Mouse (Mus musculus): Measurements from ENCODE around the gene Tmem74b.

Tmem74b gene

DNA sequence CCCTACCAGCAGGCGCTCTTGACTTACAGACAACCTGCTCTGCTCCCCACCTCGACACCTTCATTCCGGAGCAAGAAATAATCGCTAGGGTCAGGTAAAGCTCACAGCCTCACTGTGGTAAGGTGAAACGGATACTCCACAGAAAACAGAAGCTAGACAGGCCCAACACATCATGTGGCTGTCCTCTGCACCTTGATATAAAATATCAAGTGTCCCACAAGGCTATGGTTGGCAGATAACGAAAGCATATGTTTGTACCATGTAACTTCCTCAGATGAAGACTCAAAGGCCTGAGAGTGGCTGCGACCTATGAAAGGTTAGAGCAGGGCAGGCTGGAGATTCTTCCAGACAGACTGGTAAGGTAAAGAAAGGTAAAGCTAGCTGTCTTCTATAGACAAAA is 37.7 kb downstream of the Tmem74b start:
- in situ Hi-C loops (cut with MboI; ENCODE audit: unreplicated experiment in 2 of 2), result loop anchor here (25.0 kb wide), 4 partner anchors 623 to 1602 kb away; partner anchors contain the start of genes Zfp120 (in 2 of the 2), Cst7 (in 1 of the 2) and Pygb (in 1 of the 2)

GRCm38 (mm10) chr2:151740741-151741526 is 39.1 kb downstream of the Tmem74b start:
- in situ Hi-C loops (cut with MboI; ENCODE audit: unreplicated experiment in 2 of 2), result loop anchor here (5.0 to 25.0 kb wide), 6 partner anchors 249 to 1604 kb away; partner anchors contain the start of genes Nsfl1c (in 2 of the 2), Zfp120 (in 2 of the 2), Cst7 (in 1 of the 2) and Pygb (in 1 of the 2)

GRCm38 (mm10) chr2:151742084-151742483 is 40.3 kb downstream of the Tmem74b start:
- in situ Hi-C loops (cut with MboI; ENCODE audit: unreplicated experiment in 2 of 2), result loop anchor here (5.0 to 25.0 kb wide), 6 partner anchors 250 to 1605 kb away; partner anchors contain the start of genes Nsfl1c (in 2 of the 2), Zfp120 (in 2 of the 2), Cst7 (in 1 of the 2) and Pygb (in 1 of the 2)

DNA sequence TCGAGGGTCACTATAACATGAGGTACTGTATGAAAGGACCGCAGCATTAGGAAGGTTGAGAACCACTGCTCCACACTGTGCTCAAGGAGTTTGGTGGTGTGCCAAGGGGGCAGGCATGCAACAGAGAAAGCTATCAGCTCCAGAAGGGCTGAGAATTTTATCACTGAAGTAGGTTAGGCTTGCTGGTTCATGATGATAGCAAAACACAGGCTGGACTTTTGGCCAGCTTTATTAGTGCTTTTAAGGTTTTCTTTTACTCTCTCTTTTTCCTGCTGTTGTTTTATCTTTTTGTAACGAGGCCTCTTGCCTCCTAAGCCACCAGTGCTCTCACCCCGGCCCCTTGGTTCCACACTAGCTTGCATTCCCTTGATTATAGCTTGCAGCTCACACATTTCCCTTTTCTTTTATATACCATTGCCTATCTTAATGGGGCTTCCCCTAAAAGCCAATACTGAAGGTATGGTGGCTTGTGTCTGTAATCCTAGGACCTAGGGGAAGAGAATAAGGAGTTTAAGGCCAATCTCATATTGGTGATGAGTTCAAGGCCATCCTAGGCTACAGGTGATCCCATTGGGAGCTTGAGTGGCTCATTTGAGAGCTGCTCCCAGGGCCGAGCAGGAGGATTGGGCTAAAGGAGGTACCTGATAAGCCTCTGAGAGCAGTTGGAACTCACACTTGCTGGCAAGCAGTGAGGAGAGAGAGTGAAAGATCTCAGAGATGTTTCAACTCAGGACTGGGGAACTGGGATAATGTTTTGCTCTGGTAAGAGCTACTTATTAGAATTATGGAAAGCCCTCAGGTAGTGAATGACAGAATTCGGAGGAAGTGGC is 41.3 kb downstream of the Tmem74b start:
- in situ Hi-C loops (cut with MboI; ENCODE audit: unreplicated experiment in 2 of 2), result loop anchor here (5.0 to 25.0 kb wide), 6 partner anchors 251 to 1606 kb away; partner anchors contain the start of genes Nsfl1c (in 2 of the 2), Zfp120 (in 2 of the 2), Cst7 (in 1 of the 2) and Pygb (in 1 of the 2)

GRCm38 (mm10) chr2:151743845-151744244 is 42.0 kb downstream of the Tmem74b start, which contains the start of gene Psmf1:
Psmf1 (minus strand) TSS chr2:151744186.
- in situ Hi-C loops (cut with MboI; ENCODE audit: unreplicated experiment in 2 of 2), result loop anchor here (5.0 to 25.0 kb wide), 6 partner anchors 252 to 1607 kb away; partner anchors contain the start of genes Nsfl1c (in 2 of the 2), Zfp120 (in 2 of the 2), Cst7 (in 1 of the 2) and Pygb (in 1 of the 2)

GRCm38 (mm10) chr2:151747847-151748705 is 46.3 kb downstream of the Tmem74b start:
- in situ Hi-C loops (cut with MboI; ENCODE audit: unreplicated experiment in 2 of 2), result loop anchor here (10.0 to 25.0 kb wide), 5 partner anchors 614 to 1611 kb away; partner anchors contain the start of genes Zfp120 (in 2 of the 2), Cst7 (in 1 of the 2) and Pygb (in 1 of the 2)

GRCm38 (mm10) chr2:151751330-151751729 is 49.5 kb downstream of the Tmem74b start:
- in situ Hi-C loops (cut with MboI; ENCODE audit: unreplicated experiment in 2 of 2), result no loop called here

GRCm38 (mm10) chr2:151756277-151757061 is 54.7 kb downstream of the Tmem74b start:
- in situ Hi-C loops (cut with MboI; ENCODE audit: unreplicated experiment in 2 of 2), result no loop called here

DNA sequence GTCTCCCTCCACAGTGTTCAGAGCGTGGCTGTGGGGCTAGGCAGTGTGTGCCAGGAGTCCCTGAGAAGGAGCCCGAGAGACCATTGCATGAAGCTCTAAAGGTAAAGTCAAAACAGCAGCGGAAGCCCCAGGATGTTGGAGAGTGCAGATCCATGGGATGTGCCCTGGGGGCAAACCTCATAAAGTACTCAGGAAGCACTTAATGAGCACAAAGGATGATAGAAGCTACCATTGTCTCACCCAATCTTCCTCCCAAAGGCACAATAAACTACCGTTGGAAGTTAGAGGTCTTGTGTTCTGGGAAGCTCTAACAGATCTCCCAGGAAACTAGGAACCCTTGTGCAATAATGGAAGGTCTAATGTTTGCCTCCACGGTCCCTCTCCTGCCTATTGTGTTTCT is 55.6 kb downstream of the Tmem74b start:
- in situ Hi-C loops (cut with MboI; ENCODE audit: unreplicated experiment in 2 of 2), result no loop called here

DNA sequence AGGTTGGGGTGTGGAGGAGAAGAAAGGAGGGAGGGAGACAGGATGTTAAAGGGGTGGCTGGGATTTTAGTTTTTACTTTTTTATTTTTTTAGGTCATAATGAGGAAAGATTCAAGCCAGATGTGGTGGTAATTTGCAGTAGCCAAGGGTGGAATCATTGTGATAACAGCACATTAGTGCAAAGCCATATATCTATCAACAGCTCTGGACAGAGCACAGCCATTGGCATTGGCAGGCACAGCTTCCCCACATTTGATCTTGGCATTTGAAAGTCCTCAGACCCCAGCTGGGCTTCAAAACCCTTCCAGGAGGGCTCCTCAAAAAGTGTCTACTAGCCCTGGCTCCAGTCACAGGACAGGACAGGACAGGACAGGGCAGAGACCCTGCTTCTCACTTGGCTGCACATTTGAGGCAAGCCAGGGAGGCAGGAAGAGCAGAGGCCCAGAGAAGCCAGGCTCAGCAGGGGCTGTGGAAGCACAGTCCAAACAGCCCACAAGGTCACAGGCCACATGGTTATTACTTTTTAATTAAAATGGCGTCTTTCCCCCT is 57.1 kb downstream of the Tmem74b start:
- in situ Hi-C loops (cut with MboI; ENCODE audit: unreplicated experiment in 2 of 2), result no loop called here
